ENCODE assay signal across 9 mouse cellular contexts in the genomic region with DNA sequence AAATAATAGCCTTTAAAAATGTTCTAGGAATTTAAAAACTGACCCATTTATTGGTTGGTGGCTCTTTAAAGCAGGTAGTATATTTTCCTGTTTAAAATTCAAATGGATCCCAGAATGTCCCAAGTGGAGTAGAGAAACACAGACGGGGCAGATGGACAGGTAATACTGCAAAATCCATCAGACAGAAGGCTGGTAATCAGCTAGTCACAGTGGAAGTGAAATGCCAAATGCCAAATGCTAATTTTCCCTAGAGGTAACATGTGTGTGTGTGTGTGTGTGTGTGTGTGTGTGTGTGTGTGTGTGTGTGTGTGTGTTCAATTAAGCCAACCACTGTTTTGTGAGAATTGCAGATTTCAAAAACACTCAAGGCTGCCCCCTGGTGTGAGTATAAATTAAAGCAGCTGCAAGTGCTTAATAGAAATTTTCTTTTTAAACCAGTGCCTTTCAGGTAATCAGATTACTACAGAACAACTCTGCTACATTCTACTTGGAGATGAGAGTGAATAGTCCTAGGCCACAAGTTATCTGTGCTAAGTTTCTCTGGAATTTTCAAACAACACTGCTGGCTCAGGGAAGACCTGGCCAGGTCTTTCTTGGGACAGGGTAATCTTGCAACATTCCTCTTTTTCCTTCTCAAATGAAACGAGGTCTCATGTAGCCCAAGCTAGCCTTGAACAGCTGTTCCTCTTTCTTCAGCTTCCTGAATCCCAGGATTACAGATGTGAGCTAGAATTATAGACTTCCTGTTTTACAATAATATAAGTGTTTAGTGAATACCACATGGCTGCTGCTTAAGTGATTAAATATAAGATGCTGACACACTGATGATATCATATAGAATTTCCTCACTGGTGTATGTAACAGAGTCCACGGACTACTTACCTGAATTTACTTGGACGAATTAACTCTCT.
DNase-seq lines count a peak whose midpoint lies in the region; ATAC-seq and TF ChIP-seq lines count a peak whose summit lies in the region.
"Had no signal": no experiment of that assay in that cellular context is flagged by ENCODE, and none has a peak within 500 bp of the region (broad histone marks: within the 10 kb centered on the region; RNA-seq: fewer than 3 reads in every experiment).

No protein-coding gene starts in this region.

- no peak overlapping the region for H3K9ac ChIP-seq in intestine, postnatal 0 days (ENCODE audit: low read depth, low read length)
- H3K9ac ChIP-seq in intestine, embryonic 15.5 days = no peak overlapping the region
- no peak overlapping the region for H3K9ac ChIP-seq in embryonic facial prominence, embryonic 11.5 days (replicated peaks; ENCODE audit: low read length)

- no peak for TF ChIP-seq POLR2A in thymus, adult 2 months (IDR thresholded peaks at IDR 0.05; ENCODE audit: control insufficient read depth, extremely low read depth, insufficient read depth, low read length, poor library complexity)

- H3K27me3 ChIP-seq in intestine, postnatal 0 days (replicated peaks; ENCODE audit: control insufficient read depth, insufficient read depth, low read length) = no peaks in the 10 kb centered on the region
- no peaks in the 10 kb centered on the region for H3K27me3 ChIP-seq in intestine, embryonic 15.5 days (replicated peaks)
- no peaks in the 10 kb centered on the region for H3K27me3 ChIP-seq in thymus, adult 2 months (ENCODE audit: control insufficient read depth, insufficient read depth, low read length)
- H3K27me3 ChIP-seq in embryonic facial prominence, embryonic 11.5 days (ENCODE audit: control insufficient read depth, insufficient read depth, low read length) = no peaks in the 10 kb centered on the region

- H3K27ac ChIP-seq in intestine, postnatal 0 days (ENCODE audit: low read depth, low read length) = no peak overlapping the region
- H3K27ac ChIP-seq in intestine, embryonic 15.5 days = no peak overlapping the region
- H3K27ac ChIP-seq in thymus, adult 2 months (ENCODE audit: control insufficient read depth, insufficient read depth, low read length) = no peak overlapping the region
- H3K27ac ChIP-seq in embryonic facial prominence, embryonic 11.5 days (replicated peaks; ENCODE audit: low read depth, low read length) = no peak overlapping the region

- no peak overlapping the region for H3K4me3 ChIP-seq in intestine, postnatal 0 days (ENCODE audit: low read depth, low read length)
- no peak overlapping the region for H3K4me3 ChIP-seq in intestine, embryonic 15.5 days (replicated peaks)
- H3K4me3 ChIP-seq in thymus, adult 2 months (ENCODE audit: control insufficient read depth, insufficient read depth, low read length) = no peak overlapping the region
- no peak overlapping the region for H3K4me3 ChIP-seq in embryonic facial prominence, embryonic 11.5 days (ENCODE audit: low read depth, low read length)

- TF ChIP-seq CTCF in intestine, postnatal 0 days (IDR thresholded peaks at IDR 0.05; ENCODE audit: low read depth) = peak; percentile 62
- TF ChIP-seq CTCF in thymus, adult 2 months (IDR thresholded peaks at IDR 0.05; ENCODE audit: borderline replicate concordance, control insufficient read depth, extremely low read depth, insufficient read depth, low read length, poor library complexity) = no peak

- H3K9me3 ChIP-seq in intestine, postnatal 0 days (ENCODE audit: control insufficient read depth) = no peaks in the 10 kb centered on the region
- H3K9me3 ChIP-seq in intestine, embryonic 15.5 days = no peaks in the 10 kb centered on the region
- no peaks in the 10 kb centered on the region for H3K9me3 ChIP-seq in embryonic facial prominence, embryonic 11.5 days (replicated peaks; ENCODE audit: control insufficient read depth, low read length)

- WGBS in intestine, postnatal 0 days = 54% methylated on average over 4 of the region's 4 CpGs
- WGBS in intestine, embryonic 15.5 days = 47% methylated on average over 4 of the region's 4 CpGs
- WGBS in thymus, adult 2 months = 54% methylated on average over 4 of the region's 4 CpGs
- WGBS in embryonic facial prominence, embryonic 11.5 days = 46% methylated on average over 4 of the region's 4 CpGs

- no peak for ATAC-seq in intestine, postnatal 0 days
- no peak for ATAC-seq in intestine, embryonic 15.5 days
- no peak for ATAC-seq in embryonic facial prominence, embryonic 11.5 days (replicated peaks; ENCODE audit: insufficient number of reproducible peaks, low FRiP score, low TSS enrichment, low read depth)

- H3K4me2 ChIP-seq in intestine, postnatal 0 days (replicated peaks; ENCODE audit: low read depth) = no peak overlapping the region
- H3K4me2 ChIP-seq in intestine, embryonic 15.5 days (replicated peaks) = no peak overlapping the region
- H3K4me2 ChIP-seq in embryonic facial prominence, embryonic 11.5 days (ENCODE audit: low read depth, low read length) = no peak overlapping the region

- no peaks in the 10 kb centered on the region for H3K4me1 ChIP-seq in intestine, postnatal 0 days (replicated peaks; ENCODE audit: control insufficient read depth, insufficient read depth, low read length)
- H3K4me1 ChIP-seq in intestine, embryonic 15.5 days (replicated peaks) = no peaks in the 10 kb centered on the region
- no peaks in the 10 kb centered on the region for H3K4me1 ChIP-seq in thymus, adult 2 months (replicated peaks; ENCODE audit: control insufficient read depth, insufficient read depth, low read length)
- no peaks in the 10 kb centered on the region for H3K4me1 ChIP-seq in embryonic facial prominence, embryonic 11.5 days (ENCODE audit: control insufficient read depth, insufficient read depth, low read length)

- peak; percentile 23 for DNase-seq in thymus, postnatal 4 days
- DNase-seq in thymus, adult 2 months = no peak
- peak; percentile 69 for DNase-seq in embryonic facial prominence, embryonic 11.5 days (ENCODE audit: low spot score)
- peak; percentile 58 to 61 for DNase-seq in kidney, postnatal 4 days
- no peak for DNase-seq in frontal cortex, postnatal 14 days (ENCODE audit: low spot score in 2 of 2)
- no peak for DNase-seq in urinary bladder, postnatal 25 days (ENCODE audit: low spot score)

- H3K36me3 ChIP-seq in intestine, postnatal 0 days (ENCODE audit: control insufficient read depth, insufficient read depth) = no peaks in the 10 kb centered on the region
- H3K36me3 ChIP-seq in intestine, embryonic 15.5 days = no peaks in the 10 kb centered on the region
- H3K36me3 ChIP-seq in thymus, adult 2 months (ENCODE audit: control insufficient read depth, insufficient read depth, low read length) = no peaks in the 10 kb centered on the region
- no peaks in the 10 kb centered on the region for H3K36me3 ChIP-seq in embryonic facial prominence, embryonic 11.5 days (replicated peaks; ENCODE audit: control insufficient read depth, insufficient read depth, low read depth, low read length)
- H3K36me3 ChIP-seq: G1E had no signal

Comparison
In these comparisons a context has a peak if more than half of its experiments do, and no peak if none do; other contexts are left out.
1. DNase-seq: peak in thymus, postnatal 4 days (single experiment), embryonic facial prominence, embryonic 11.5 days (single experiment) and kidney, postnatal 4 days (2 of 2); none in thymus, adult 2 months (single experiment), frontal cortex, postnatal 14 days (0 of 2) and urinary bladder, postnatal 25 days (single experiment).